Mouse (Mus musculus) forebrain, postnatal 0 days (tissue): Measurements from ENCODE around the gene Hsf3. TPM values are rescaled to one million over a fixed set of nuclear protein-coding genes. Genes with fewer than 3 reads are reported as not detected.
"Not testable (repeated sequence)": the region's sequence is repeated elsewhere in the genome, so short reads cannot be mapped to it uniquely, and the experiment has no call there.

Source experiments
- ATAC-seq: fragments of 200-750 bp; cut with Nextera tagmentation; 2 replicates; pipeline ENCODE4 v1.8.0; 2017; ENCODE audit warnings: mild to moderate bottlenecking, moderate library complexity
- DNase-seq: peaks from one replicate; pipeline ENCODE4 v3.0.0-alpha.2; 2015
- H3K27ac ChIP-seq: fragments of 300-500 bp; sonication (generic); 2 replicates; pipeline ENCODE4 v1.5.1; 2014; ENCODE audit warnings: low read depth, mild to moderate bottlenecking, antibody characterized with exemption, low read length, moderate library complexity, mixed read lengths
- H3K27me3 ChIP-seq: fragments of 300-500 bp; sonication (generic); 2 replicates; pipeline ENCODE4 v1.6.1; 2014; ENCODE audit warnings: mild to moderate bottlenecking, low read length, mixed read lengths; ENCODE audit not compliant: insufficient read depth
- H3K36me3 ChIP-seq: fragments of 300-500 bp; sonication (generic); 2 replicates; pipeline ENCODE4 v1.6.1; 2014; ENCODE audit warnings: mild to moderate bottlenecking, moderate library complexity; ENCODE audit not compliant: insufficient read depth
- H3K4me1 ChIP-seq: fragments of 300-500 bp; sonication (generic); 2 replicates; pipeline ENCODE4 v1.6.1; 2014; ENCODE audit warnings: antibody characterized with exemption; ENCODE audit not compliant: insufficient read depth
- H3K4me2 ChIP-seq: fragments of 300-500 bp; sonication (generic); 2 replicates; pipeline ENCODE4 v1.6.1; 2014; ENCODE audit warnings: low read depth, mild to moderate bottlenecking, moderate library complexity
- H3K4me3 ChIP-seq: fragments of 300-500 bp; sonication (generic); 2 replicates; pipeline ENCODE4 v1.5.1; 2014; ENCODE audit warnings: low read depth, low read length, mixed read lengths
- H3K9ac ChIP-seq: fragments of 300-500 bp; sonication (generic); 2 replicates; pipeline ENCODE4 v1.6.1; 2014; ENCODE audit warnings: mild to moderate bottlenecking
- H3K9me3 ChIP-seq: fragments of 300-500 bp; sonication (generic); 2 replicates; pipeline ENCODE4 v1.6.1; 2016; ENCODE audit warnings: low read length
- CTCF ChIP-seq: sonication (generic); IDR thresholded peaks from 2 replicates; pipeline ENCODE4 v1.5.1; 2016; ENCODE audit warnings: antibody characterized with exemption, control low read depth, low read depth
- WGBS: fragments of 180-500 bp; shearing (Covaris S2); extraction: QIAGEN DNeasy Blood & Tissue Kit; methylation state at CpG from one replicate; pipeline ENCODE4 v1.1.7; 2014; 5-methylcytosine and 5-hydroxymethylcytosine counted together
- polyA plus RNA-seq: library from polyadenylated mRNA; unstranded; fragments of >200 nt; fragmentation: Nextera tagmentation; extraction: Ambion mirVana; gene quantifications from 2 replicates; pipeline ENCODE4 v1.2.1, GENCODE M21; 2015
- total RNA-seq: library from RNA; depleted of rRNA; stranded (reverse); fragments of >200 nt; gene quantifications from 2 replicates; pipeline ENCODE4 v1.2.3, GENCODE M21; 2014; rRNA removed

The Hsf3 gene
- not detected in 2 replicates for total RNA-seq
- polyA plus RNA-seq, result 0.07 TPM in 1 of 2 replicates, not detected in the other

DNA sequence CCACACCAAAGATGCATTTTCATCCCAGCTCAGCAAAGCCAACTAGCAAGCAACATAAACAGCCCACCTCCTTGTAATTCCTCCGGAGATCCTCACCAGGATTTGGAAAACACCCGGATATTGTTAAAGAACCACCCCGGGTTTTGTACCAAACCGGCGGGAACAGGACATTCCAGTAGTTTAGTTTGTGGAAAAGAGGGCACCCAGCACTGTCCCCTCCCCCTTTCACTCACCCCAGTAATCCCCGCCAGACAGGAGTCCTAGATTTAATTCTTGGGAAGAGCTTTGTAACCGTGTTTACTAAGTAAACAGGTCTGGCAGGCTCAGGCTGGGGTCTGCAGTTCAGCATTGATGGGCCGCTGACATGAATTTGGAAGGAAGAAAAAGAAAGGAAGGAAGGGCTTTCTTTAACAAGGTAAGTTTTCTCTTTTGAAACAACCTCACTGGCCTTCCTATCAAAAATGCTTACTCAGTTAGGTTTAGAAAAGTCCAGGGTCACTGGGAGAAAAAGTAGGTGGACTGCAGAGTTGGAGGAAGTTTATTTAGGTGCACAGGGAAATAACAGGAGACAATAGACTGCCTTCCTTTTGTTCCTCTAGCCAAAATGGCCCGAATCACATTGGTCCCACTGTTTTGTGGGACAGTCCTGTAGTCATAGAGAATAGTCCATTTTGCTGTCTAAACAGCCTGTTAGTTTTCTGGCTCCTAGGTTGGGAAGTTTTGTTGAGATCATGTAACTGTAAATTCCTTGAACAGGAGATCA is at the start of gene Hsf3:
Gene Hsf3, minus strand, starts transcription at position 94 of the 763 bp plus-strand sequence.
- H3K4me2 ChIP-seq, result no peak within 1 kb of the TSS

DNA sequence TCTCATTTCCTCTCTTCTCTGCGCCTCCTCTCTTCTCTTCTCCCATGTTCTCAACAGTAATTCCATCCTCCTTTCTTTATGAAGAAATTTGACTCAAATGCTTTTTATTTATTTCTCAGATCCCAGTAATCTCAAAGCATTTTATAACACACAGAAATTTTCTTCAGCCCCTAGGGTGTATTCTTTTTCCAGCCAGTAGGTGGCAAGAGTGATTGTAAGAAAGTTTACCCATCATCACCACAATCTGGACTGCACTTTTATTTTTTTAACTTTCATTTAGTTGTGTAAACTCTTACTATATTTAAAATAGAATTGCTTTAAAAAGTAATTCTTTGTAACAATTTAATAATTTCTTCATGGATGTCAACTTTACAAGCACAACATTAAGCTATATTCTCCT is 45.5 kb upstream of the Hsf3 start:
- Histone ChIP-seq H3K9me3 (no peaks in the 10 kb centered on the region), H3K36me3 (no peaks in the 10 kb centered on the region), H3K4me1 (no peaks in the 10 kb centered on the region), H3K4me3 (no peak overlapping the region), H3K4me2 (no peak overlapping the region), H3K9ac (no peak overlapping the region), H3K27me3 (no peaks in the 10 kb centered on the region), H3K27ac (no peak overlapping the region)
- WGBS, result 65% methylated on average over 1 of the region's 1 CpGs
- TF ChIP-seq CTCF, result peak; percentile 38; the same call in 1 of the 2 replicates
- no peak for ATAC-seq
- peak; percentile 0 for DNase-seq

More for the DNA sequence above, at the start of gene Hsf3:
- no peak within 1 kb of the TSS for H3K9ac ChIP-seq
- H3K4me1 ChIP-seq, result no peaks in the 10 kb centered on the region
- no peaks in the 10 kb centered on the region for H3K36me3 ChIP-seq
- 26% methylated on average over 9 of the region's 9 CpGs for WGBS
- H3K27me3 ChIP-seq, result no peaks in the 10 kb centered on the region
- no peak for TF ChIP-seq CTCF
- ATAC-seq (no peak), DNase-seq (no peak)
- H3K27ac ChIP-seq, result no peak within 1 kb of the TSS
- H3K4me3 ChIP-seq, result no peak within 1 kb of the TSS
- no peaks in the 10 kb centered on the region for H3K9me3 ChIP-seq

GRCm38 (mm10) chrX:96455149-96455548 is 945 bp downstream of the Hsf3 start, which contains the start of gene Heph:
Gene Heph (plus strand): TSS chrX:96455359.
- H3K27me3 ChIP-seq, result no peaks in the 10 kb centered on the region
- WGBS, result 55% methylated on average over 2 of the region's 2 CpGs
- H3K9ac ChIP-seq, result no peak within 1 kb of the TSS
- H3K4me2 ChIP-seq, result no peak within 1 kb of the TSS
- no peak for TF ChIP-seq CTCF
- ATAC-seq (no peak), DNase-seq (no peak)
- H3K4me1 ChIP-seq, result no peaks in the 10 kb centered on the region
- H3K4me3 ChIP-seq, result no peak within 1 kb of the TSS
- H3K27ac ChIP-seq, result no peak within 1 kb of the TSS
- H3K36me3 ChIP-seq, result no peaks in the 10 kb centered on the region
- no peaks in the 10 kb centered on the region for H3K9me3 ChIP-seq

- DNase-seq (no peak), ATAC-seq (no peak)
- Histone ChIP-seq H3K9ac (no peak overlapping the region), H3K27ac (no peak overlapping the region), H3K4me3 (no peak overlapping the region), H3K4me2 (no peak overlapping the region), H3K9me3 (no peaks in the 10 kb centered on the region), H3K27me3 (no peaks in the 10 kb centered on the region), H3K4me1 (no peaks in the 10 kb centered on the region), H3K36me3 (no peaks in the 10 kb centered on the region)
- no peak for TF ChIP-seq CTCF
These were observed 36.7 kb downstream of the Hsf3 start for GRCm38 (mm10) chrX:96419383-96419782.

- no peak for ATAC-seq
- 46% methylated on average over 1 of the region's 1 CpGs for WGBS
- no peaks in the 10 kb centered on the region for H3K27me3 ChIP-seq
These were observed 38.4 kb downstream of the Hsf3 start for GRCm38 (mm10) chrX:96417733-96418132.

DNA sequence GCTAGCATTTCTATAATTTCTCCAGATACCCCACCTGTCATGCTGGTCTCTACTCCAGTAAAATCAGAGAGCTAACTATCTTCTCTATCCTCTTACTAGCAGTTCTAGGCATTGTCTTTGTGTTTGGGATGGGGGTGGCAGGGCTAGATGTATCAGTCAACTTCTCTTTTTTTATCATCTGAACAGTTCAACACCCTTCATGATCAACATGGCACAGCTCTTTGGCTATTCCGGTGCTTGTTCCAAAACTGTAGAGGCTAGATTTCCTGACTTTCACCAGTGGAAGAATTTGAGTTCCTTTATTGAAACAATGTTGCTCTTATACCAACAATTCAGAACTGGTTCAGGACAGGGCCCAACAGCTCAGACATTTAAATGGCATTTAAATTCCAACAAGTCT is 39.1 kb downstream of the Hsf3 start:
- ATAC-seq, result no peak
- H3K9ac ChIP-seq, result no peak overlapping the region
- no peak overlapping the region for H3K4me2 ChIP-seq
- no peak overlapping the region for H3K4me3 ChIP-seq
- H3K27me3 ChIP-seq, result no peaks in the 10 kb centered on the region
- H3K9me3 ChIP-seq, result no peaks in the 10 kb centered on the region
- DNase-seq, result no peak
- no peaks in the 10 kb centered on the region for H3K4me1 ChIP-seq
- H3K27ac ChIP-seq, result no peak overlapping the region
- 100% methylated on average over 1 of the region's 1 CpGs for WGBS
- no peaks in the 10 kb centered on the region for H3K36me3 ChIP-seq
- TF ChIP-seq CTCF, result no peak

More at GRCm38 (mm10) chrX:96417733-96418132, 38.4 kb downstream of the Hsf3 start:
- TF ChIP-seq CTCF, result no peak
- Histone ChIP-seq H3K9me3 (no peaks in the 10 kb centered on the region), H3K4me3 (no peak overlapping the region), H3K4me2 (no peak overlapping the region), H3K27ac (no peak overlapping the region), H3K4me1 (no peaks in the 10 kb centered on the region), H3K9ac (no peak overlapping the region), H3K36me3 (no peaks in the 10 kb centered on the region)
- DNase-seq, result no peak

GRCm38 (mm10) chrX:96415351-96415750 is 40.7 kb downstream of the Hsf3 start:
- H3K9ac ChIP-seq, DNase-seq, ATAC-seq, H3K9me3 ChIP-seq, H3K4me3 ChIP-seq, H3K36me3 ChIP-seq, H3K4me2 ChIP-seq, H3K27me3 ChIP-seq, H3K27ac ChIP-seq, H3K4me1 ChIP-seq: not testable (repeated sequence)
- 79% methylated on average over 4 of the region's 4 CpGs for WGBS
